Mouse (Mus musculus) erythroblast, embryonic 14.5 days (primary cell): Measurements from ENCODE around the gene Mrpl48.

Experiments
- GATA1 ChIP-seq: IDR thresholded peaks from 2 replicates; pipeline ENCODE4 v1.6.1; 2012; ENCODE audit warnings: low read length, inconsistent platforms, mixed read lengths
- TAL1 ChIP-seq: IDR thresholded peaks from 3 replicates; pipeline ENCODE4 v1.6.1; 2012; ENCODE audit warnings: low read length, inconsistent platforms, mixed read lengths

- TF ChIP-seq TAL1 (no peak), GATA1 (no peak)
These were observed 77.3 kb downstream of the Mrpl48 start for GRCm38 (mm10) chr7:100530766-100531165.
